Mouse (Mus musculus): ENCODE data around the gene Ryr3. TPM values are rescaled to one million over a fixed set of nuclear protein-coding genes. Genes with fewer than 3 reads are reported as not detected.

Ryr3 gene
- polyA plus RNA-seq, 1 experiment from 2014 or later: 0.39 TPM

DNA sequence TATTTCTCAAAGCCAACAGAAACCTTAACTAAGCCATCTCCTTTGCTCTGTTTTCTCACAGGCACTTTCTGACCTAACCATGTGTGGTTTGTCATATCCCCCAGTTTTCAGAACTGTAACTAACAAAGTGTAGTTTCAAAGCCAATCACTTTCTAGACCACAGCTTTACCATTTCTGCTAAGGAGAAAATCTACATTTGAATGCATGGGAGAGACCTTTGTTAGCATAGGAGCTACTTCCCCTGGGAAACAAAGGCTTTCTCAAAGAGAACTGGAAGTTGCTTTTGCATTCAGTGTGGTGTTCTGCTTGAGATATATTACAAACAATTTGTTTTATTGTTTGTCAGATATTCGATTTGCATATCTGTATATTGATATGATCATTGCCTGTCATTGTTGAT lies 285.1 kb downstream of the Ryr3 start:
- Histone ChIP-seq H3K9me3 (ENCODE audit: control insufficient read depth, low read length) (no peaks in the 10 kb centered on the region), H3K27ac (replicated peaks; ENCODE audit: low read depth, low read length) (no peak overlapping the region), H3K4me3 (ENCODE audit: low read depth, low read length) (no peak overlapping the region), H3K36me3 (ENCODE audit: control insufficient read depth, insufficient read depth, low read length) (no peaks in the 10 kb centered on the region), H3K27me3 (ENCODE audit: control insufficient read depth, insufficient read depth, low read length) (no peaks in the 10 kb centered on the region), H3K4me2 (ENCODE audit: low read depth, severe bottlenecking) (no peak overlapping the region), H3K4me1 (ENCODE audit: control insufficient read depth, insufficient read depth, low read length) (no peaks in the 10 kb centered on the region), H3K9ac (ENCODE audit: low read length) (no peak overlapping the region)
- DNase-seq (ENCODE audit: low spot score): no peak
- ATAC-seq (ENCODE audit: insufficient number of reproducible peaks, low FRiP score, low TSS enrichment, low read depth): no peak
- 68% methylated on average over 1 of the region's 1 CpGs for WGBS

DNA sequence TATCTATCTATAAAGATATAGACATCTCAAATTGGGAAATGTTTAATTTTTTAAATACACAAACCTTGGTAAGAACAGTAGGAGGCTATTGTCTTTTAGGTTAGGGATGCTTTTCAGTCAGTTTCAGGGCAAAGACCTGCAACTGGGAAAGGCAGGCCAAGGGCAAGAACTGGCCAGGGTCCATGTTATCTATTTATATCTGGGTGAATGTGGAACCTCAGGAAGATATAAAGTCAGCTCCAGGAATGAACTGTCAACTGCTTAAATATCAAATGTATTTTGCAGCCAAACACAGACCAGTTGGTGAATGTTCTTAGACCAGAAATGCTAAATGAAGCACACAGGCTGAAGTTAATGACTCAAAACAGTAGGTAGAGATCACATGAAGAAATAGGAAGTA lies 303.1 kb downstream of the Ryr3 start:
- Histone ChIP-seq H3K4me2 (ENCODE audit: low read depth, severe bottlenecking) (no peak overlapping the region), H3K4me3 (ENCODE audit: low read depth, low read length) (no peak overlapping the region), H3K9me3 (ENCODE audit: control insufficient read depth, low read length) (no peaks in the 10 kb centered on the region), H3K27me3 (ENCODE audit: control insufficient read depth, insufficient read depth, low read length) (no peaks in the 10 kb centered on the region), H3K27ac (replicated peaks; ENCODE audit: low read depth, low read length) (no peak overlapping the region), H3K9ac (ENCODE audit: low read length) (no peak overlapping the region), H3K4me1 (ENCODE audit: control insufficient read depth, insufficient read depth, low read length) (no peaks in the 10 kb centered on the region), H3K36me3 (ENCODE audit: control insufficient read depth, insufficient read depth, low read length) (no peaks in the 10 kb centered on the region)
- no peak for ATAC-seq (ENCODE audit: insufficient number of reproducible peaks, low FRiP score, low TSS enrichment, low read depth)
- no peak for DNase-seq (ENCODE audit: low spot score)

DNA sequence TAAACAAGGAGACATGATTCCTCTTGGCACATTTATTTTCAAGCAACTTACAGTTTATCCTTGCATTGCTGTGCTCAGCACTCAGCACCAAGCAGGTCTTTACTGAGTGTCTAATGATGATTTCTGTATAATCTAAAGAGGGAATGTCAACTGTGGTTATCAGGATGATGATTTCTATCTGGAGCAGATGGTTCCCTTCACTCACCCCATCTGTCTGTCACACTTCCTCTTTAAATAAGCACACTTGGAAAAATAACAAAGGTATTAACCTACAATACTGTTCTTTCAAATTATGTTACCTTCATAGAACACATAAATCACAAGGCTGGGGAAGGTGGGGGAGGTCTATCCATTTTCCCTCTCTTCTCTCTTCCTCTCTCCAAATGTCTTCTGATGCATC lies 304.3 kb downstream of the Ryr3 start:
- Histone ChIP-seq H3K4me1 (ENCODE audit: control insufficient read depth, insufficient read depth, low read length) (no peaks in the 10 kb centered on the region), H3K9me3 (ENCODE audit: control insufficient read depth, low read length) (no peaks in the 10 kb centered on the region), H3K27me3 (ENCODE audit: control insufficient read depth, insufficient read depth, low read length) (no peaks in the 10 kb centered on the region), H3K27ac (replicated peaks; ENCODE audit: low read depth, low read length) (no peak overlapping the region), H3K4me3 (ENCODE audit: low read depth, low read length) (no peak overlapping the region), H3K36me3 (ENCODE audit: control insufficient read depth, insufficient read depth, low read length) (no peaks in the 10 kb centered on the region), H3K9ac (ENCODE audit: low read length) (no peak overlapping the region), H3K4me2 (ENCODE audit: low read depth, severe bottlenecking) (no peak overlapping the region)
- DNase-seq (ENCODE audit: low spot score): no peak
- ATAC-seq (ENCODE audit: insufficient number of reproducible peaks, low FRiP score, low TSS enrichment, low read depth): no peak

DNA sequence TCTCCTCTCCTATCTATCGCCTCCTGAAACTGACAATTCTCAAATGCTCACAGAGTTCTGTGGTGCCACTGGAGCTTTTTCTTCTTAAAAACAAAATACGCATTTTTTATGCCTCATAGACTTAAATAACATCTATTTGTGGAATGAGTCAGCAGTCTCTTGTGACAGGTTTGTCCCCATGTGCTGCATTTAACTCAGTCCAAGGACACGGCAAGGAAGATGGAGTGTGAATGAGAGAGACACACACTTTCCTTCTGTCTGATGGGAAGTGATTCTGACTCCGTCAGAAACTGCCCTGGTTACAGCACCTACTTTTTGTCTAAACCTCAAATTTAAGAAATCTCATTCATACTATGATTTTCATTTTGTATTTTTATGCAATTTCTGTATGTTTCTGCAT lies 306.3 kb downstream of the Ryr3 start:
- Histone ChIP-seq H3K4me1 (ENCODE audit: control insufficient read depth, insufficient read depth, low read length) (no peaks in the 10 kb centered on the region), H3K4me3 (ENCODE audit: low read depth, low read length) (no peak overlapping the region), H3K27me3 (ENCODE audit: control insufficient read depth, insufficient read depth, low read length) (no peaks in the 10 kb centered on the region), H3K36me3 (ENCODE audit: control insufficient read depth, insufficient read depth, low read length) (no peaks in the 10 kb centered on the region), H3K9ac (ENCODE audit: low read length) (no peak overlapping the region), H3K27ac (replicated peaks; ENCODE audit: low read depth, low read length) (no peak overlapping the region), H3K9me3 (ENCODE audit: control insufficient read depth, low read length) (no peaks in the 10 kb centered on the region), H3K4me2 (ENCODE audit: low read depth, severe bottlenecking) (no peak overlapping the region)
- WGBS: 84% methylated on average over 4 of the region's 4 CpGs
- ATAC-seq (ENCODE audit: insufficient number of reproducible peaks, low FRiP score, low TSS enrichment, low read depth) (no peak), DNase-seq (ENCODE audit: low spot score) (no peak)

DNA sequence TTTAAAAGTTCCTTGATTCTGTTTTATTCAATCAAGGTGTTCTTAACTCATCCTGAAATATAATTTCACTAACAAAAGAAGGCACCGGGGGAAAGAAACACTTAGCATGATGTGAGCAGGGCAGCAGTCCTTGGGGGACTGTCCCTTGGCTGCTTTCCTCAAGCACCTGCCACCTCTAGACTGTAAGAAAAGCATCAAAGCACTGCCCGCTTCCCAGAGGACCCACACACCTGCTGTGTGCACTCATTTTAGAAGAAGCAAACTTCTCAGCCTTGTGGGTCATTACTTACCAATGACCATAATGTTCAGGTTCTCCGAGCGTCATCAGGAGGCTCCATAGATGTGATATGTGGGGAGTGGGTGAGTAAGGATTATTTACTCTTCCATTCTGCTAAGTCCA lies 307.8 kb downstream of the Ryr3 start:
- WGBS: 86% methylated on average over 4 of the region's 4 CpGs

DNA sequence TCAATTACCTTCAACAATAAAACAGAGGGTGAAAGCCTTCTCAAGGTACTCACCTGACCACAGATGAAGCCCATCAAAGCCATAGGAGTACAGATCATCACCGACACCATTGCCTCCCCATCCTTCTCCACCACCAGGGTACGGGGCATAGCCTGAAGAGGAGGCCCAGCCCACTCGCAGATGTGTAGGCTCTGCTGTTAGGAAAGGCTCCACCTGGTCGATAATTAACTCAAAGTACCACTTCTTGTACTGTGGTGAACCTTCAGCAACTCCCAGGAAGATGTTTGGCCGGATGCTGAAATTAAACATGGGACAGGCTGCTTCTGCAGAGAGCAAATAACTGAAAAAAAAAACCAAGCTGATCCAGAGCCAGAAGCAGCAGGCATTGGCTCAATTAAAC lies 316.1 kb downstream of the Ryr3 start:
- ATAC-seq (ENCODE audit: insufficient number of reproducible peaks, low FRiP score, low TSS enrichment, low read depth) (no peak), DNase-seq (ENCODE audit: low spot score) (no peak)
- Histone ChIP-seq H3K4me3 (ENCODE audit: low read depth, low read length) (no peak overlapping the region), H3K27me3 (ENCODE audit: control insufficient read depth, insufficient read depth, low read length) (no peaks in the 10 kb centered on the region), H3K4me2 (ENCODE audit: low read depth, severe bottlenecking) (no peak overlapping the region), H3K9me3 (ENCODE audit: control insufficient read depth, low read length) (no peaks in the 10 kb centered on the region), H3K27ac (replicated peaks; ENCODE audit: low read depth, low read length) (no peak overlapping the region), H3K9ac (ENCODE audit: low read length) (no peak overlapping the region), H3K4me1 (ENCODE audit: control insufficient read depth, insufficient read depth, low read length) (no peaks in the 10 kb centered on the region), H3K36me3 (ENCODE audit: control insufficient read depth, insufficient read depth, low read length) (no peaks in the 10 kb centered on the region)
- WGBS: 77% methylated on average over 5 of the region's 5 CpGs

More for the DNA sequence above, 307.8 kb downstream of the Ryr3 start:
- Histone ChIP-seq H3K4me2 (ENCODE audit: low read depth, severe bottlenecking) (no peak overlapping the region), H3K9ac (ENCODE audit: low read length) (no peak overlapping the region), H3K4me1 (ENCODE audit: control insufficient read depth, insufficient read depth, low read length) (no peaks in the 10 kb centered on the region), H3K9me3 (ENCODE audit: control insufficient read depth, low read length) (no peaks in the 10 kb centered on the region), H3K27ac (replicated peaks; ENCODE audit: low read depth, low read length) (no peak overlapping the region), H3K27me3 (ENCODE audit: control insufficient read depth, insufficient read depth, low read length) (no peaks in the 10 kb centered on the region), H3K36me3 (ENCODE audit: control insufficient read depth, insufficient read depth, low read length) (no peaks in the 10 kb centered on the region), H3K4me3 (ENCODE audit: low read depth, low read length) (no peak overlapping the region)
- DNase-seq (ENCODE audit: low spot score) (no peak), ATAC-seq (ENCODE audit: insufficient number of reproducible peaks, low FRiP score, low TSS enrichment, low read depth) (peak; percentile 39; the same call in 1 of the 2 replicates)

DNA sequence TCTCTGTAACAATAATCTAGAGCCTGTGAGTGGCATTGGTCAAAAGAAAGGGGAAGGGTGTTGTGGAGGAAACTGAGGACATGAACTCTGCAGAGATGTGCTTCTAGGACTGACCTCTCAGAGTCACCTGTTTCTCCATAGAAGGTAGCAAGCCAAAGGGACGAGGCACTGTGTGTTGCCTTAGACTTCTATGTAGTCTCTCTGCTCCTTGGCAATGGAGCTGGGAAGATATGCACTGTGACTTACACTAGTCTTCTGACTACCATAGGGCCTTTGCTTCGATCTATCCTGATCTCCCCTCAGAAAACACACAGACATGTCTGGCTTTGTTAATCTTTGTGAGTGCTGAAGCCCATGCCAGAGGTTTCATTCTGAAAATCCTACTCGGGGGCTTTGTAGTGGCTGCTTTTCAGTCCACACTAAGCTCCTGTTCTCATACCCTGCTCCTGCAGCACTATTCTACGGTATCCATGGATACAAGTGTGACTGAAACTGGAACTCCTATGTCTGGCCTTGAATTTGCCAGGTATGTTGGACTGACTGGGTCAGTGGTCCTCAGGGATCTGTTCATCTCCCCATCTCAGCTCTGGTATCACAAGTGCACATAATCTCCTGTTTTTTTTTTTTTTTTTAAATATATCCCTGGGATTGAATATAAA lies 332.3 kb downstream of the Ryr3 start:
- no peak overlapping the region for H3K27ac ChIP-seq (replicated peaks; ENCODE audit: low read depth, low read length)

DNA sequence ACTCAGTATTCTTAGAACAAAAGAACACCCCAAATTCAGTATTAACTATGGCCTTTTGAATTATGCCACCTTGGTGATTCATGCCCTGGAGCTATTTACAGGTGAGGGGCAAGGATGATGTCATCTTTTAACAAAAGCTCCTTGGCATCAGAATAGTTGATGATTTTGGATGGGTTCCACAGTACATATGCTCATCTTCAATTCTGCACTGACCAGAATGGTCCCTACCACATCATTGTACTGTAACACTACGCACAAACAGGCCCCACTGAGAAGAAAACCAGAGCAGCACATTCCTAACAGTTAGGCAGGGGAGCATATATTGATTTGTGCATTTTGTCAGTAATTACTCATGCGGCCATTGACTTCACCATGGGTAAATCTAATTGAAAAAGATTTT lies 335.1 kb downstream of the Ryr3 start:
- WGBS: 89% methylated on average over 2 of the region's 2 CpGs
- no peak overlapping the region for H3K9ac ChIP-seq (ENCODE audit: low read length)
- no peaks in the 10 kb centered on the region for H3K9me3 ChIP-seq (ENCODE audit: control insufficient read depth, low read length)
- H3K4me2 ChIP-seq (ENCODE audit: low read depth, severe bottlenecking): no peak overlapping the region
- DNase-seq (ENCODE audit: low spot score) (no peak), ATAC-seq (ENCODE audit: insufficient number of reproducible peaks, low FRiP score, low TSS enrichment, low read depth) (no peak)
- no peaks in the 10 kb centered on the region for H3K36me3 ChIP-seq (ENCODE audit: control insufficient read depth, insufficient read depth, low read length)
- no peaks in the 10 kb centered on the region for H3K27me3 ChIP-seq (ENCODE audit: control insufficient read depth, insufficient read depth, low read length)
- H3K4me1 ChIP-seq (ENCODE audit: control insufficient read depth, insufficient read depth, low read length): no peaks in the 10 kb centered on the region
- H3K4me3 ChIP-seq (ENCODE audit: low read depth, low read length): no peak overlapping the region
- no peak overlapping the region for H3K27ac ChIP-seq (replicated peaks; ENCODE audit: low read depth, low read length)

More for the DNA sequence above, 332.3 kb downstream of the Ryr3 start:
- no peaks in the 10 kb centered on the region for H3K36me3 ChIP-seq (ENCODE audit: control insufficient read depth, insufficient read depth, low read length)
- no peaks in the 10 kb centered on the region for H3K9me3 ChIP-seq (ENCODE audit: control insufficient read depth, low read length)
- 77% methylated on average over 4 of the region's 4 CpGs for WGBS
- H3K4me1 ChIP-seq (ENCODE audit: control insufficient read depth, insufficient read depth, low read length): no peaks in the 10 kb centered on the region
- H3K4me2 ChIP-seq (ENCODE audit: low read depth, severe bottlenecking): no peak overlapping the region
- DNase-seq (ENCODE audit: low spot score): no peak
- H3K9ac ChIP-seq (ENCODE audit: low read length): no peak overlapping the region
- ATAC-seq (ENCODE audit: insufficient number of reproducible peaks, low FRiP score, low TSS enrichment, low read depth): no peak
- no peaks in the 10 kb centered on the region for H3K27me3 ChIP-seq (ENCODE audit: control insufficient read depth, insufficient read depth, low read length)
- H3K4me3 ChIP-seq (ENCODE audit: low read depth, low read length): no peak overlapping the region

DNA sequence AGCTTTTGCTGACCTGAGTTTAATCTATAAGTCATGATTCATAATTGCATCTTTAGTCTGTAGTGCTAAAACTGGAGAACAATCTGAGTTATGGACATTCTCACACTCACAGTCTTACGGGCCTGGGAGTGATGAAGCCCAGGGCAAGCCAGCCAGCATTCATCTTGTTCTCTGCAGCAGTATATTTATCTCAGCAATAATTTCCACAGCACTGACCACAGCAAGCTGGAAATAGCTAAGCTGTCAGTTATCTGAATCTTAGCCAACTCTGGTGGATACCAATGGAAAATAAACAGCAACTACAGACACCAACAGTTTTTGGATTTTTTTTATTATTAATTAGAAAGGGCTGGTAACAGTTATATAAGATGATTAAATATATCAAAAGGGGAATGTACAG lies 335.5 kb downstream of the Ryr3 start:
- Histone ChIP-seq H3K4me3 (ENCODE audit: low read depth, low read length) (no peak overlapping the region), H3K4me2 (ENCODE audit: low read depth, severe bottlenecking) (no peak overlapping the region), H3K9ac (ENCODE audit: low read length) (no peak overlapping the region), H3K27ac (replicated peaks; ENCODE audit: low read depth, low read length) (no peak overlapping the region), H3K27me3 (ENCODE audit: control insufficient read depth, insufficient read depth, low read length) (no peaks in the 10 kb centered on the region), H3K36me3 (ENCODE audit: control insufficient read depth, insufficient read depth, low read length) (no peaks in the 10 kb centered on the region), H3K4me1 (ENCODE audit: control insufficient read depth, insufficient read depth, low read length) (no peaks in the 10 kb centered on the region), H3K9me3 (ENCODE audit: control insufficient read depth, low read length) (no peaks in the 10 kb centered on the region)
- 78% methylated on average over 1 of the region's 1 CpGs for WGBS
- ATAC-seq (ENCODE audit: insufficient number of reproducible peaks, low FRiP score, low TSS enrichment, low read depth) (no peak), DNase-seq (ENCODE audit: low spot score) (no peak)
